Mouse (Mus musculus): Measurements from ENCODE around the gene Depdc5. TPM values are rescaled to one million over a fixed set of nuclear protein-coding genes. Genes with fewer than 3 reads are reported as not detected.

The Depdc5 gene
- total RNA-seq, 1 experiment = 27.2 TPM

- no peak overlapping the region for H3K9ac ChIP-seq (ENCODE audit: insufficient read depth, low read depth, low read length, poor library complexity, severe bottlenecking)
- no peak overlapping the region for H3K4me3 ChIP-seq (ENCODE audit: insufficient read depth in 1 of 2, low read depth in 1 of 2, low read length in 2 of 2, poor library complexity in 1 of 2, severe bottlenecking in 1 of 2)
- H3K36me3 ChIP-seq (ENCODE audit: control insufficient read depth, insufficient read depth, low read length, poor library complexity, severe bottlenecking) = no peaks in the 10 kb centered on the region
- no peaks in the 10 kb centered on the region for H3K9me3 ChIP-seq (ENCODE audit: control insufficient read depth, insufficient read depth, low read depth, low read length)
- no peak for DNase-seq (ENCODE audit: low read depth, low spot score)
- TF ChIP-seq ZNF384 (IDR thresholded peaks at IDR 0.05; ENCODE audit: low read depth, low read length) (no peak), MAFK (IDR thresholded peaks at IDR 0.05; ENCODE audit: insufficient read depth, low read depth, low read length) (no peak), ZC3H11A (IDR thresholded peaks at IDR 0.05; ENCODE audit: borderline replicate concordance, low read depth, low read length) (no peak)
- in situ Hi-C loops (cut with MboI; ENCODE audit: low sequenced_read_pairs in 2 of 2, unreplicated experiment in 2 of 2) = no loop called here
- H3K27ac ChIP-seq (ENCODE audit: insufficient read depth, low read depth, low read length, poor library complexity, severe bottlenecking) = no peak overlapping the region
- peaks cover 9 to 10% of the 10 kb centered on the region in 2 experiments for H3K4me1 ChIP-seq (ENCODE audit: control insufficient read depth in 2 of 2, insufficient read depth in 2 of 2, low read length in 2 of 2, poor library complexity in 1 of 2)
These were observed 146.6 kb downstream of the Depdc5 start for GRCm38 (mm10) chr5:33009818-33010812.

- H3K4me1 ChIP-seq (ENCODE audit: control insufficient read depth in 2 of 2, insufficient read depth in 2 of 2, low read length in 2 of 2, poor library complexity in 1 of 2) = peaks cover 9 to 10% of the 10 kb centered on the region in 2 experiments
- no peak overlapping the region for H3K4me3 ChIP-seq (ENCODE audit: insufficient read depth in 1 of 2, low read depth in 1 of 2, low read length in 2 of 2, poor library complexity in 1 of 2, severe bottlenecking in 1 of 2)
- no peak for DNase-seq (ENCODE audit: low read depth, low spot score)
- H3K36me3 ChIP-seq (ENCODE audit: control insufficient read depth, insufficient read depth, low read length, poor library complexity, severe bottlenecking) = no peaks in the 10 kb centered on the region
- H3K9ac ChIP-seq (ENCODE audit: insufficient read depth, low read depth, low read length, poor library complexity, severe bottlenecking) = no peak overlapping the region
- TF ChIP-seq MAFK (IDR thresholded peaks at IDR 0.05; ENCODE audit: insufficient read depth, low read depth, low read length) (no peak), HCFC1 (IDR thresholded peaks at IDR 0.05; ENCODE audit: borderline replicate concordance, insufficient read depth, low read length) (no peak), ZNF384 (IDR thresholded peaks at IDR 0.05; ENCODE audit: low read depth, low read length) (no peak), CHD2 (IDR thresholded peaks at IDR 0.05; ENCODE audit: low read depth, low read length) (no peak)
- in situ Hi-C loops (cut with MboI; ENCODE audit: low sequenced_read_pairs in 2 of 2, unreplicated experiment in 2 of 2) = no loop called here
- H3K9me3 ChIP-seq (ENCODE audit: control insufficient read depth, insufficient read depth, low read depth, low read length) = no peaks in the 10 kb centered on the region
- H3K27ac ChIP-seq (ENCODE audit: insufficient read depth, low read depth, low read length, poor library complexity, severe bottlenecking) = no peak overlapping the region; the same call in 1 of the 2 replicates
These were observed 147.9 kb downstream of the Depdc5 start for GRCm38 (mm10) chr5:33011132-33012106.

- no peaks in the 10 kb centered on the region for H3K9me3 ChIP-seq (ENCODE audit: control insufficient read depth, insufficient read depth, low read depth, low read length)
These were observed 150.6 kb downstream of the Depdc5 start for GRCm38 (mm10) chr5:33014096-33014495.

GRCm38 (mm10) chr5:33015579-33015978 is 152.1 kb downstream of the Depdc5 start:
- no peak overlapping the region for H3K9ac ChIP-seq (ENCODE audit: insufficient read depth, low read depth, low read length, poor library complexity, severe bottlenecking)
- no peak overlapping the region for H3K27ac ChIP-seq (ENCODE audit: insufficient read depth, low read depth, low read length, poor library complexity, severe bottlenecking)
- H3K4me1 ChIP-seq (ENCODE audit: control insufficient read depth in 2 of 2, insufficient read depth in 2 of 2, low read length in 2 of 2, poor library complexity in 1 of 2) = peaks cover 10 to 11% of the 10 kb centered on the region in 2 experiments
- peaks cover 2% of the 10 kb centered on the region; the same call in 1 of the 2 replicates for H3K36me3 ChIP-seq (ENCODE audit: control insufficient read depth, insufficient read depth, low read length, poor library complexity, severe bottlenecking)
- no peaks in the 10 kb centered on the region for H3K9me3 ChIP-seq (ENCODE audit: control insufficient read depth, insufficient read depth, low read depth, low read length)
- TF ChIP-seq MAFK (IDR thresholded peaks at IDR 0.05; ENCODE audit: insufficient read depth, low read depth, low read length) (no peak), HCFC1 (IDR thresholded peaks at IDR 0.05; ENCODE audit: borderline replicate concordance, insufficient read depth, low read length) (no peak), ZNF384 (IDR thresholded peaks at IDR 0.05; ENCODE audit: low read depth, low read length) (no peak), ZC3H11A (IDR thresholded peaks at IDR 0.05; ENCODE audit: borderline replicate concordance, low read depth, low read length) (no peak)
- no peak overlapping the region for H3K4me3 ChIP-seq (ENCODE audit: insufficient read depth in 1 of 2, low read depth in 1 of 2, low read length in 2 of 2, poor library complexity in 1 of 2, severe bottlenecking in 1 of 2)
- in situ Hi-C loops (cut with MboI; ENCODE audit: low sequenced_read_pairs in 2 of 2, unreplicated experiment in 2 of 2) = no loop called here
- no peak for DNase-seq (ENCODE audit: low read depth, low spot score)

More at GRCm38 (mm10) chr5:33014096-33014495, 150.6 kb downstream of the Depdc5 start:
- no peaks in the 10 kb centered on the region for H3K36me3 ChIP-seq (ENCODE audit: control insufficient read depth, insufficient read depth, low read length, poor library complexity, severe bottlenecking)
- H3K9ac ChIP-seq (ENCODE audit: insufficient read depth, low read depth, low read length, poor library complexity, severe bottlenecking) = no peak overlapping the region
- TF ChIP-seq MAFK (IDR thresholded peaks at IDR 0.05; ENCODE audit: insufficient read depth, low read depth, low read length) (no peak), ZNF384 (IDR thresholded peaks at IDR 0.05; ENCODE audit: low read depth, low read length) (no peak), ZC3H11A (IDR thresholded peaks at IDR 0.05; ENCODE audit: borderline replicate concordance, low read depth, low read length) (no peak), CHD2 (IDR thresholded peaks at IDR 0.05; ENCODE audit: low read depth, low read length) (no peak), HCFC1 (IDR thresholded peaks at IDR 0.05; ENCODE audit: borderline replicate concordance, insufficient read depth, low read length) (no peak)
- H3K4me1 ChIP-seq (ENCODE audit: control insufficient read depth in 2 of 2, insufficient read depth in 2 of 2, low read length in 2 of 2, poor library complexity in 1 of 2) = peaks cover 9 to 10% of the 10 kb centered on the region in 2 experiments
- no peak overlapping the region for H3K4me3 ChIP-seq (ENCODE audit: insufficient read depth in 1 of 2, low read depth in 1 of 2, low read length in 2 of 2, poor library complexity in 1 of 2, severe bottlenecking in 1 of 2)
- no peak overlapping the region for H3K27ac ChIP-seq (ENCODE audit: insufficient read depth, low read depth, low read length, poor library complexity, severe bottlenecking)
- DNase-seq (ENCODE audit: low read depth, low spot score) = no peak
- in situ Hi-C loops (cut with MboI; ENCODE audit: low sequenced_read_pairs in 2 of 2, unreplicated experiment in 2 of 2) = no loop called here

All from ES-E14 (cell line).